Mouse (Mus musculus) gastrocnemius, postnatal 4 days (tissue): ENCODE results near the gene Hspbap1. TPM values are rescaled to one million over a fixed set of nuclear protein-coding genes. Genes with fewer than 3 reads are reported as not detected.

Experiments used
- DNase-seq, 2 experiments: peaks; one replicate each; pipeline ENCODE4 v3.0.0; 2021 to 2022; ENCODE audit warnings: low spot score in 2 of 2, mixed read lengths in 2 of 2
- long read RNA-seq, 2 experiments: library from polyadenylated mRNA; stranded (forward); transcript quantifications; one replicate each; pipeline ENCODE4 v2.0.0; 2021
- total RNA-seq, 2 experiments: library from RNA; stranded (reverse); gene quantifications; 2 replicates each; pipeline ENCODE4 v1.2.3; 2021

Gene Hspbap1
- total RNA-seq = 1 to 10 TPM; 3.6 to 3.9 TPM
- long read RNA-seq, experiment 1, partial matches to known transcripts = 0 of 2 reads
- long read RNA-seq, experiment 1, other reads (novel, unspliced or antisense) = 1 of 2 reads
- long read RNA-seq, experiment 2, full-length matches to known transcripts = 4 of 8 reads
- long read RNA-seq, experiment 2, partial matches to known transcripts = 0 of 8 reads
- long read RNA-seq, experiment 2, other reads (novel, unspliced or antisense) = 4 of 8 reads

DNA sequence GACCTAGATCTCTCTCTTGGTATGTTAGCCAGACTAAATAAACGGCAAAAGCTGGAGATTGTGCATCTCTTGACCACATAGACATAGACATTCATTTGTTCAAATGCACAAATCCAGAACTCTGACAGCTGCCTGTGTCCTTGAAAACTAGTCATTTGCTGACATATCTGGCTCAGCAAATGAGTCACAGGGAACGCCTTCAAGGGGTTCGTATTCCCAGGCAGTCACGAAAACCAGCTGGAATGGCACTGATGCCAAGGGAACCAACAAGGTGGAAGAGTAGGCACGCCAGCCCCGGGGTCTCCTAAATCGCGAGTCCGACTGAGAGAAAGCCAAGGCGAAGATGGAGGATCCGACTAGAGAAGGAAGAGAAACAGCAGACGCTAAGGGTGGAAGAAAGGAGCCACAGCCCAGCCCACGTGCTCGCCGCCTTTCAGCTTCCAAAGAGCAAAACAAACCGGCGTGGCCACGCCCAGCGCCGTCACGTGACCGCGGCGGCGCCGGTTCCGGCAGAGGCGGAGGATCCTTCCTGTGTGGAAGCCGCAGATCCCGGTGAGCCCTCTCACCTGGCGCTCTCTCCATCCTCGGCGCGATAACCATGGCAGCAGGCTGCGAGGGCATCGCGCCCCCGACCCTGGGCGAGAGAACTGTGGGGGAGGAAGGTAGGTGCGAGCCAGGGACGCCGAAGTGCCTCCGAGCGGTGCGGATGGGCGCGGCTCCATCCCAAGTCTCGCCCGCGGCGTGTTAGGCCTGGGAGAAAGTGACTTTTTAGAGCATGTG, at the start of gene Hspbap1:
TSS of gene Hspbap1 (plus strand) at position 498 of the 780 bp plus-strand sequence.
- peak; percentile 81 to 92 for DNase-seq

DNA sequence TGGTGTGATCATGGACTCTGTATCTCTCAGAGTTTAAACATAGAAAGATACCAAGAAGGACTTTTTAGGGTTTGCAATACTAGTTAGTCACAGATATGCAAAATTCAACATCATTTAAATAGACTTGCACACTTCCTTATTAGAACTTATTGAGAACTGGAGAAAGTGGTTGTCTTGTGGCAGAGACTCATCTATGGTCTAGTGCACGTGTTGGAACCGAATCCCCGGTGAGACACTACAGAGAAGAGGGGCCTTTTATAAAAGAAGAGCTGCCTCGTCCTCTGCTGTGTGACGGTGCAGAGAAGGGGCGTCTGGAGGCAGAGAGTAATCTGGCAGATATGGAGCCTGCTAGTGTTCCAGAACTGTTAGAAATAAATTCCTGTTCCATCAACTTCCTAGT, 45.6 kb upstream of the Hspbap1 start:
- no peak for DNase-seq

DNA sequence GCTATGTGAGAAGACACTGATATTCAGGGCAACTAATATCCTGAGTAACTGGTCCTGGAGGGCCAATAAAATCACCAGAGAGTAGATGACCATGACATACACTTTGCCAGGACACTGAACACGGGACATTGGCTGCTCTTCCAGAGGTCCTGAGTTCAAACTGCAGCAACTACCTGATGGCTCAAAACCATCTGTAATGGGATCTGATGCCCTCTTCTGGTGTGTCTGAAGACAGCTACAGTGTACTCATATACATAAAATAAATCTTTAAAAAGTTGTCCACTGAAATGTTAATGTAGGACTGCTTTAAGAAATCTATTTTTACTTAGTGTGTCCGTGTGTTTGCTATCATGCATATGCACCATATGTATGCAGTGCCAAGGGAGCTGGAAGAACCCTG, 43.6 kb upstream of the Hspbap1 start:
- no peak for DNase-seq

DNA sequence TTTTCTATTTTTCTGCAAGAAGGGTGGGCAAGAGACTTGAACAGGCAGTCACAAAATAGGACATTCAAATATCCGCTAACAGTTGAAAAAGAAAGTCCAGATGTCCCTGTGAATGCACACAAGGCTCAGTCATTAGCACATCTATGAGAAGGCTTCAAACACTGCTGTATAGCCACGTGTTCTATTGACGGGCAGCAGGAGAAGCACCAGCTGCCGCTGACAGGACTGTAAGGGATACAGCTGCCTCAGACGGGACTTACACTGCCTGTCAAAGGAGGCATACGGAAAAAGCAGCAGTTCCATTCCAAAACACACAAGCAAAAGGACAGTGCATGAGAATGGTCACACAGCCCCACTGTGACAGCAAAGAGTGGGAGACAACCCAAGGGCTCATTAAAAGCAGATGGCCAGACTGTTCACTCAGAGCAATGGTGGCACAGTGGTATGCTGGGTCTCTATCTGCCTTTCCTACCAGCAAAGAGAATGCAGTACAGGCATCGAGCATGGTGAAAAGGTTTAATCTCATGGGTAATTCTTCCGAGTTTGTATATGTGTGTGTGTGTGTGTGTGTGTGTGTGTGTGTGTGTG, 40.9 kb upstream of the Hspbap1 start:
- no peak for DNase-seq

DNA sequence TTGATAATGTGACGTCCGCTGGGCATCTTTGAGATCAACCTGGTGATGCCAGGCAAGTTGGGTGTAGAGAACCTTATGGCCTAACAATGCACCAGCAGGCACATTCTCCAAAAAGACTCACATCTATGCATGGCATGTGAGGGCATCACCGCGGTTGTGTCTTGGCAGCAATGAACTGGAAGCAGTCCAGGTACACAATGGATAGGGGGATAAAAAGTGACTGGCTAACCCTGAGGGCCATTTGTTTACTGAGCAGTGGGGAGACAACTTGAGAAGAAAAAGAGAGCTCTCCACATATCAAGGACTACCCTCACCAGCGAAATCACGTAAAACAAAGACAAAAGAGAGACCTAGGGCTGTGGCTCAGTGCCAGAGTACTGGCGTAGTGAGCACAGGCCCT, 38.1 kb upstream of the Hspbap1 start:
- DNase-seq = no peak

DNA sequence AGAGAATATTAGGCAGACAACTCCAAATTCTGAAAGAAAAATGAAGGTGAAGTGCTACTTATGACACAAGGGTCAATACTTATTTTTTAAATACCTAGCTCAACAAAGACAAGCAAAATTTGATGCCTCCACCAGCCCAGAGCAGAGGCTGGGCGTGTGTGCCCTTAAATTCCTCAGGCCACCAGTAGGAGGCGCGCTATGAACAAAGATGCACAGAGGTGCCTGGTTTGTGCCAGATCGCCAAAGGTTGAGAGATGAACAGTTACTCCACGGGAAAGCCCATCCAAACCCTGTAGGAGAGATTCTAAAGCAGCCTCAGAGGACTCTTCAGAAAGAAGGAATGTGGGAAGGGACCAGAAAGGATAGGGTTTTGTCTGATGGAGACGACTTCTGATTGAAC, 36.1 kb upstream of the Hspbap1 start:
- DNase-seq = peak; percentile 42 to 68

DNA sequence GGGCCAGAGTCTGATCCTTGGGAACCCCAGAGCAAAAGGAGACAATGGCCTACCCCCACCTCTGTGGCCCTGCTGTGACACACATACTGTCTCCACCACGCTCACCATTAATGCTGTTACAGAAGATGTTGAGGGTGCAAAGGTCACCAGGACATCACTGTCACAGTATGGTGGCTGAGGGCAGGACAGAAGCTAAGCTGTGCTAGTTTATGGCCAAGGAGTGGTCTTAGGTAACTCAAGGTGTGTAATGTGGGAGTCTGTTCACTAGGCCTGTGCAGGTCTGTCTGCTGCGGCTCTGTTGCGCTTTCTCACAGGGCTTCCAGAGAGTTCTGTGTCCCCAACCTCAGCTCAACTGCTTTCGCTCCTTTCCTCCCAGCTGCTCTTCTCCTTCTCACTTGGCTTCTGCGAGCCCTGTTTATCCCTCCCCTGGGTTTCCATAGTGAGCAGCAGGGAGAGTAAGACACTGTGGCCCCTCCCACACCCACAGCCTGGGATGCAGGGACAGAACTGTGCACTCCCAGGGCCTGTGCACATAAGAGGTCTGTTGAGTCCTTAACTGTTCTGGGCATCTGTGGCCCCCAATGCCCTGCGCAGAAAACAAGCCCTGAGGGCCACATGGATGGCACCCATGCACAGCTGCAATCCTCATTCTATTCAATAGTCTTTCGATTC, 31.9 kb upstream of the Hspbap1 start:
- DNase-seq = peak in 1 of 2 experiments; percentile 16

DNA sequence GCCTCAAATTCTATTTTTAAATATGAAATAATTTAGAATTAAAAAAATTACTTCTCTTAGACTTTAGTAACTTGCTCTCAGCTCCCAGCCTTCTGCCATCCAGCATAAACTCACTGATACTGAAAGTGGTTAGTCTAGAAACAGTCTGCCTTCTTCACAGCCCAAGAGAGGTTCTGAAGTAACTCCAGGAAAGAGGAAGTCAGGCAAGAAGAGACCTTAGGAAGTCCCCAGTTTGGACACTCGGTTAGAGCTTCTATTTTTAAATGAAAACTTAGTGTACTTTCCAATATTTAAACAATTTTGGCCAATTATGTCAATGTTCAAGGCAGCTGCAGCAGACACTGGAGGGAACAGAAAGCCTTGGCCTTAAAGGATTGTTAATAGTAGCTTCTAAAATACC, 30.6 kb upstream of the Hspbap1 start:
- no peak for DNase-seq

DNA sequence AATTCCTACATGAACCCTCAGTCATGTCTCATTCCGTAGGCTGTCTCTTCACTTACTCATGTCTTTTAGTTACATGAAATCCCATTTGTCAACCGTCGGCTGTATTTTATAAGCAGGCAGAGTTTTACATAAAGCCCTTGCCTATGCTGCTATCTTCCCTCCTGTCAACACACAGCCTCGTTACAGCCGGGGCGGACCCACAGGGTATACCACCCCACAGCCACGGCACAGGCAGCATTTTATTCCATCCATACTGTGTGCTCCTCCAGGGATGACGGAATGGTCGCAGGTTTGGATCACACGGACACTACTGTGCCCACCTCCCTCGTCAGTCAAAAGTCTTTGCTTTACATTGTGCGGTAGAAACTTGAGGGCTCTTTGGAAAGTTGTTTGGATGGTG, 29.8 kb upstream of the Hspbap1 start:
- DNase-seq = no peak

DNA sequence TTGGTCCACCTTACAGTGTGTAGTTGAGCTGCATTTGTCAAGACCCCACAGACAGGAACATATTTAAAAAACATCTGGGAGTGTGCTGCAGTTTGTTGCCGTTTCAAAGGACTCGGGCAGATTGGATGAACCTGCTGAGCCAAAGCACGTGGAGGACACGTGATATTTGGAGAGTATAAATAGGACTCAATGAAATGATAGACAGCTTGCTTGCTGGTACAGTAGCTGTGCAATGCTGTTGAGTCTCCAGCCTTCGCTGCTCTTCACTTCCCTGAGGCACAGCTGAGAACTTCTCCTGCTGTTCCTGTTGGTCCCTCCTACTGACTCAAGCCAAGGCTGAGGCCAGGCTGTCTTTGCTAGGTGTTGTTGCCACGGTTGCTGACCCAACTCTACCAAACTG, 29.2 kb upstream of the Hspbap1 start:
- no peak for DNase-seq

DNA sequence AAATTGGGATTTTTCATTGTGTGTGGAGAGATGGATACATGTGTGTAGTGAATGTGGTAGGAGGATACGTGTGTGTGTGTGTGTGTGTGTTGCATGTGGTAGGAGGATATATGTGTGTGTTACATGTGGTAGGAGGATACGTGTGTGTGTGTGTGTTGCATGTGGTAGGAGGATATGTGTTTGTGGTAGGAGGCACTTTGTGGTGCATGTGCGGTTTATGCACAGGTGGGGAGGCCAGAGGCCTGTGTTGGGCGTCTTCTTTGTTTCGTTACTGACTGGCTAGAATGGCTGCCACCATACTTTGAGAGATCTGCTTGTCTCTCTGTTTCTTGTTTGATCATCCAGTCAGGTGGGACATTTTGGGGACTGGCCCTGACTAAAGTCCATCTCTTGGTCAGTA, 28.6 kb upstream of the Hspbap1 start:
- no peak for DNase-seq

DNA sequence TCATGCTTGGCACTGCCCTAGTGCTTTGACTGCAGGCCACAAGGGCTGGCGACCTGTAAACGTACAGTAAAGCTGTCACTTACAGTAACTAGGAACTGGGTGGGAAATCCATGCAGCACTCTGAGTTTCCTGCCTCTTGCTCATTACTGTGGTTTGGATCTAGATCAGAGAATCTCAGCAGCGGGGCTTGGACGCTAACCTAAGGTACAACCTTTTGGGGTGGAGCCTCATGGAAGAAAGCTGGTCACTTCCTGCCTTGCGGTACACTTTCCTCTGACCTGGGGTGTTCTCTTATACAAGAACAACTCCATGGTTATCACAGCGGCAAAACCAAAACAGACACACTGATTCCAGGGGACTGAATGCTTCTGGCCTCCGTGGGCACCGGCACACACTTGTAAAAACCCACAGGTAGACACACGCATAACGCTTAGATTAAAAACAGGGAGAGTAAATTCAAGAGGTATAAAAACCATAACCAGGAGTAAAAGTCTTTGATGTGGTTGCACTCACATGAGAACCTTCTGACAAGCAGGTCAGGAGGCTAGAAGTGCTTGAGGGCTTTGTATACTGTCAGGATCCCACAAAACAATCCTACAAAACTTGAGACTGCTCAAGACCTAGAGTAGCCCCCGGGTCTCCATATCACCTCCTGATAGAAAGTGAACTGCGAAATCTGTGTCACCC, 27.8 kb upstream of the Hspbap1 start:
- DNase-seq = no peak

DNA sequence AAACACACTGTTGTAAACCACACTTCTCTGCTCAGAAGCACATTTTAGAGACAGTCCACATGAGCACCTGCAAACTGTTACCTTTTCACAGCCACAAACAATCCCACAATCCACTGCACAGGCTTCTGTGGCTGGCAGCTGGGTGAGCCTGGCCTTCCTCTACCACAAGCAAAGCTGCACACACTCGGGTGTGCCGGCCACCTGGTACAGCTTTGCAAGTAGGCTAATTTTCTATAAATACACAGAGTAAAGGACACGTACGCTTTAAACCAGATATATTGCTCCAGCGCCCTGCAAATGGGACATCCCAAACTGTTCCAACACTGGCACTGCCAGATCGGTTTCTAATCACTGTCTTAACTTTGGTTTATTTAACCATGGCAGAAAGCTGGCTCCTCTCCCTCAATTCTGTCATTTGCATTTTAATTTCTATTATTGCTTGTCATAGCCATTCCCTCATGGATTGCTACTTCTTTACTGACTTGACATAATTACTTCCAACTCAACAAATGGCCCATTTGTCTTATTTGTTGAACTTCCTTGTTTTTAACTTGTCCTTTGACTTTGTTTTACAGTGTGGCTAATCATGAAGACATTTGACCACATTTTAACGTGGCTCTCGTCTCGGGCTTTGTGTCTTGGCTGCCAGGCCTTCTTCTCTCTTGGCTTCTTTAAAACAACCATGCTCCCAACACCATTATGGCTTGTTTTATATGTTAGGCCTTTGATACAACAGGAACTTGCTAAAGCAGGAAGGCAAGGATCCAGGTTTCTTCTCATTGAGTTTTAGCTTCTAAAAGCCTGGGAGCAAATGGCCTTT, 22.5 kb upstream of the Hspbap1 start:
- DNase-seq = no peak

DNA sequence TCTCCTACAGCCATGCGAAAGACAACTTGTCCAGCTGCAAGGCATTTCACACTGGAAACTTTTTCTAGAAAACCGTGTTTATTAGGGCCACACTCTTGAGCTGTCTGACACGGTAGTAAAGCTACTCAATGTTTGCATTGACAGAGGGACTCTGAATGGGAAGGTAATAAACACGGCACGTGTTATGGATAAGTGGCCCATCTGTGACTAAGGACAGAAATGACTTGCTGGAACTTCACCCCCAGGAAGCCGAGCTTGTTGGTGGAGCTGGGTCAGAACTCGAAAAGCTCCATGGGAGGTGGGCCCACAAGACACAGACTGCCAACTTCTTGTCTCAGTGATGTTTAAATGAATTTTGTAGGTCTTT, 22.0 kb upstream of the Hspbap1 start:
- DNase-seq = no peak

DNA sequence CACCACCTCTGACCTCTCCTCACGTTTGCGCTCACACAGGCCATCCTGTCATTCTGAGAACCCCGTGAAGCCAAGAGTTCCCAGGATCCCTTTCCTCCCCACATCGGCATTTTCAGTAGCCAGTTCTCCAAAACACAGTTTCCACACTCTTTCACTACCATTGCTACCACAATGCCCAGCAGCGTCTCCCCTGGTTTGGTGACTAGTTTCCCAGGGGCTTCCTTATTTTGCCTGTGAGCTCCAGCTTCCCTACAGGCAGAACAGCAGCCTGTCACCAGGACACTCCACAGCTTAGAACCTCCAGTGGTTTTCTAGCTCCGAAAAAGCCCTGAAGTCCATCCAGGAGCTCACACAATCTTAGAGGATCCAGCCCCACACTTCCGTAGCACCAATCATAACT, 20.8 kb upstream of the Hspbap1 start:
- DNase-seq = no peak

DNA sequence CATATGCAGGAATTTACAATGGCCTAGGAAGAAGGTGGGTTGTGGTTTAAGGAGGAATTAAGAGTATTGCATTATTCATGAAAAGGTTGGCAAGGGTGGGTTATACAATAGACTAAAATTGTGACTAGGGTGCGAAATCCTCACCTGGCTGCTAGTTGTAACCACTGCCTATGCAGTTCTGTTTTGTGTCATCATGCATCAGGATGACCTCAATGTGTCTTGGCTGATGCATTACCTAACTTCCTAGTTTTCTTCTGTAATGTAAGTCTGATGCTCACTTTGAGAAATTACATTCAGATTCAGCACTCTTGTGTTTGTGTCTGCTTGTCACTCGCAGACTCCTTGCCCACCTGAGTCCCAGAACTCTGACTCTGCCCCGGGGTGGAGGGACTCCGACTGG, 18.3 kb upstream of the Hspbap1 start:
- DNase-seq = no peak

DNA sequence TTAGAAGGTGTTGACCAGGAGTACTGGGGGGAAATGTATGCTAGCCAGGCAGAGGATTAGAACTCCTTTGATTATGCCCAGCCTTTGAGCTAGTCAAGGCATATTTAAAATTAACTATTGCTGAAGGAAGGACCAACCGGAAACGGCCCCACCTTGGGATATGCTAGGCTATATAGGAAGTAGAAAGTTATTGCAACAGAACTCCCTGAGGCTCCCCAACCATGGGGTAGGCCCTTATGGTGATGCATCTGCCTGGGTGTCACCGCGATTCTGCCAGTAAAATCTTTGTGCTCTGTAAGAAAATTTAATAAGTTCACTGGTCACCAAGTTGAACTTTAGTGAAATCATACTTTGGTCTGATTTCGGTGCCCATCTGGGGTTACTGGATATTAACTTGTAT, 16.2 kb upstream of the Hspbap1 start:
- no peak for DNase-seq

DNA sequence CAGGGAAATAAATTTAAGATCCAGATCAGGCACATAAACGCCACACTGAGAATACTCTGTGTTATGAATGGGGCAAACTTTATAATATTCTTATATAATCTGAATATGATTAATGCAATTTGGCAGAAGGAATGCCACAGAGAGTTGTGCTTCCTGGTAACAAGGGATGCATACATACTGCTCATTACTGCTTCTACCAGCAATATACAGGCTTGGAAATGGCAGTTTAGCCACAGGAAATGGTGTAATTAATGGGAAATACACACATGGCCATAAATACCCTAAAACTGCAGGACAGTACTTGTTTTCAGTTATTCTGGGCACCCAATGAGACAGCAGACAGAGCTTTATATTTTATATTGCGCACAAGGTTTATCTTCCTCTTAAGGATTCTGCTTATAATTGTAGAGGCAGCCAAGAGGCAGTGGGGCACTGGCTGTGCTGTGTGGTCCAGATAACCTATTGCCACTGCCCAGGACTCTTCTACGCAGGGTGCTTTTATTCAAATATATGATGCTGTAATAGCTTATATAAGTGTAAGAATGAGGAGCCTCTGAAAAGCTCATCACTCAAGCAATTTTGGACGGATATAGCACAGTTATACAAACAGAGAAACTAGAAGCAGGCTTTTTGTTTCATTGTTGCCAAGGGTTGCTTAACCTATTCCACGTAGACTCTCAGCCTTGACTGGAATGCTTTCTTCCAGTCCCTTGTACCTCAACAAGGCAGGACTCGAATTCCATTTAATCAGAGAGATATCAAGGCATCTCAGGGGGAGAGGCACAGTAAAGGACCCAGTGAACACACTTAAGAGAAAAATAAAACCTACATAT, 14.5 kb upstream of the Hspbap1 start:
- no peak for DNase-seq

DNA sequence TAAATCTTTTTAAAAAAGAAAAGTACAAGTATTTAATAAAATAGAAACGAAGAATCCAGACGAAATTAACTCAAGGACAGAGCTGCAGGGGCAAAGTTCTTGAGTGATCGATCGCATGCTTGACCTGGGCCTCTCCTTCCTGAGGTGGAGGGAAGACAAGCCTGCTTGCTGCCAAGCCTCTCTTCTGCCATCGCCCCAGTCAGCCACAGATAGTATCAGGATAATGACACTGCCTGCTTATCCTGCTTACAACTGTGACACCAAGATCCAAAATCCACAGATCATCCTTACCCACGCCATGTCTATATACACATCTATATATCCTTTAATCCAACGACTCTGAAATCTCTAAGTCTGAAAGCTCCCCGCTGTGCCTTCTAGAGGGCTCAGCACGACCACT, 13.5 kb upstream of the Hspbap1 start:
- DNase-seq = no peak

DNA sequence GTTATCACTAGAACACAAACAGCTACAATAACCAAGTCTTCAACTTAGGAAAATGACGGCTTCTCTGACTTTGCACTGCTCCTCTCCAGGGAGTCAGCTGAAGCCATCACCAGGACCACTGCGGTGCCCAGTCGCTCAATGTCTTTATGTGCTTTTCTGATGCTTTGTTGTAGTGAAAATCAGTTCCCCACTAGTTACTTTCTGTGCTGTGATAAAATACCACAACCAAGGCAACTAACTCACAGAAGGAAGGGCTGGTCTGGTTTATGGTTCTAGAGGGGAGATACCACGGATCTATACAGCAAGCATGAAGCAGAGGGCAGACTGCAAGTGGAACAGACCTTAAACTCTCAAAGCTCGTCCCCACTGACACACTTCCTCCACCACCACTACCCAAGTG, 10.8 kb upstream of the Hspbap1 start:
- no peak for DNase-seq
